18 mouse cellular contexts compared by ENCODE assay signal in the genomic region with DNA sequence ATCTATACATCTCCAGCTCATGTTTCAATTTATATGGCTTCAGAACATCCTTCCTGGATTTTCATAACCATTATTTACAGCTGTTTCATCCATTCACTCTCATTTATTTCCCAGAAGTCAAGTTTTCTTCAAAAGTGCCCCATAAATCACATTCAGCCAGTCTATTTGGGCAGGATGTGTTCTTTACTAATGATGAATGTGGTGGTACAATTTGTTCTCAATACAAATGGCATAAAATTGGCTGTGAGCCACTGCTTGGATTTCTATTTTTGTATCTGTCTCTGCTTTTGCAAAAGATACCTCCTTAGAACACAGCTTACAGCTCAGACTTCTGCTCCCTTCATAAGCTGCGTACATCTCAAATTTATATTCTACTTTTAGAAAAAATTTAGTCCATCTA. TPM values are rescaled to one million over a fixed set of nuclear protein-coding genes. Genes with fewer than 3 reads are reported as not detected.
DNase-seq lines count a peak whose midpoint lies in the region; ATAC-seq and TF ChIP-seq lines count a peak whose summit lies in the region.
"Had no signal": no experiment of that assay in that cellular context is flagged by ENCODE, and none has a peak within 500 bp of the region (broad histone marks: within the 10 kb centered on the region; RNA-seq: fewer than 3 reads in every experiment).

No protein-coding gene starts in this region.

- no peak overlapping the region for H3K9ac ChIP-seq in heart, postnatal 0 days (replicated peaks; ENCODE audit: low read depth, low read length)
- H3K9ac ChIP-seq: embryonic facial prominence, embryonic 13.5 days; hindbrain, embryonic 15.5 days; intestine, embryonic 15.5 days; liver, embryonic 14.5 days; midbrain, embryonic 13.5 days had no signal

- ATAC-seq in heart, postnatal 0 days (ENCODE audit: insufficient read depth, low read depth) = no peak
- ATAC-seq: forebrain, embryonic 14.5 days; intestine, embryonic 15.5 days; midbrain, embryonic 13.5 days had no signal

- no peaks in the 10 kb centered on the region for H3K27me3 ChIP-seq in heart, postnatal 0 days (ENCODE audit: control insufficient read depth, insufficient read depth, low read length)
- H3K27me3 ChIP-seq in cerebellum, adult 2 months (ENCODE audit: control insufficient read depth, insufficient read depth, low read length) = no peaks in the 10 kb centered on the region
- H3K27me3 ChIP-seq: embryonic facial prominence, embryonic 13.5 days; hindbrain, embryonic 15.5 days; intestine, embryonic 15.5 days; midbrain, embryonic 13.5 days had no signal

- peak; percentile 24 for DNase-seq in heart, postnatal 0 days (ENCODE audit: low spot score)
- no peak for DNase-seq in heart, postnatal 14 days
- DNase-seq in layer of hippocampus, adult 2 months (ENCODE audit: low spot score in 2 of 2) = peak; percentile 15 to 35
- DNase-seq in layer of hippocampus, postnatal 14 days (ENCODE audit: low spot score in 2 of 2) = no peak
- peak; percentile 17 for DNase-seq in NIH3T3 (ENCODE audit: low read depth)
- peak; percentile 35 for DNase-seq in forelimb bud, embryonic 11.5 days (ENCODE audit: low read depth, low spot score)
- DNase-seq in cerebellum, adult 2 months = no peak
- no peak for DNase-seq in neural tube, embryonic 10.5 days (ENCODE audit: extremely low spot score, low spot score)
- DNase-seq: cerebellum, adult 9-11 months; right cerebral cortex, postnatal 25 days; thymus, adult 2 months had no signal

- peaks cover 9% of the 10 kb centered on the region; the same call in 1 of the 2 replicates for H3K4me1 ChIP-seq in heart, postnatal 0 days (ENCODE audit: control insufficient read depth, insufficient read depth)
- H3K4me1 ChIP-seq in cerebellum, adult 2 months (ENCODE audit: control insufficient read depth, insufficient read depth, low read length) = no peaks in the 10 kb centered on the region
- H3K4me1 ChIP-seq: embryonic facial prominence, embryonic 13.5 days; heart, embryonic 10.5 days; intestine, embryonic 15.5 days had no signal

- no peaks in the 10 kb centered on the region for H3K36me3 ChIP-seq in heart, postnatal 0 days (replicated peaks; ENCODE audit: control insufficient read depth, insufficient read depth, low read length)
- H3K36me3 ChIP-seq: embryonic facial prominence, embryonic 13.5 days; heart, embryonic 10.5 days; hindbrain, embryonic 15.5 days; intestine, embryonic 15.5 days; midbrain, embryonic 13.5 days had no signal

- WGBS in heart, postnatal 0 days = 44% methylated on average over 1 of the region's 1 CpGs
- 95% methylated on average over 1 of the region's 1 CpGs for WGBS in cerebellum, adult 2 months

- TF ChIP-seq EP300 in heart, postnatal 0 days (IDR thresholded peaks at IDR 0.05; ENCODE audit: low read depth) = no peak

- TF ChIP-seq POLR2A in cerebellum, adult 2 months (IDR thresholded peaks at IDR 0.05; ENCODE audit: borderline replicate concordance, insufficient read depth, low read length) = no peak

- no peak overlapping the region for H3K4me3 ChIP-seq in heart, postnatal 0 days (ENCODE audit: low read depth, low read length)
- H3K4me3 ChIP-seq in layer of hippocampus, adult 2 months = no peak overlapping the region
- no peak overlapping the region for H3K4me3 ChIP-seq in cerebellum, adult 2 months (replicated peaks; ENCODE audit: insufficient read depth, low read depth, low read length)
- H3K4me3 ChIP-seq: embryonic facial prominence, embryonic 13.5 days; heart, embryonic 10.5 days; hindbrain, embryonic 15.5 days; intestine, embryonic 15.5 days; midbrain, embryonic 13.5 days had no signal

- TF ChIP-seq CTCF in heart, postnatal 0 days (IDR thresholded peaks at IDR 0.05; ENCODE audit: low read depth) = no peak
- no peak for TF ChIP-seq CTCF in layer of hippocampus, adult 2 months (conservative IDR thresholded peaks at IDR 0.05)
- no peak for TF ChIP-seq CTCF in cerebellum, adult 2 months (IDR thresholded peaks at IDR 0.05; ENCODE audit: borderline replicate concordance, insufficient read depth, low read depth, low read length)

- H3K27ac ChIP-seq in heart, postnatal 0 days (ENCODE audit: low read depth) = no peak overlapping the region
- peak overlapping the region; percentile 73 for H3K27ac ChIP-seq in layer of hippocampus, adult 2 months
- H3K27ac ChIP-seq in cerebellum, adult 2 months (ENCODE audit: insufficient read depth, low read length) = no peak overlapping the region
- H3K27ac ChIP-seq: embryonic facial prominence, embryonic 13.5 days; heart, embryonic 10.5 days; hindbrain, embryonic 15.5 days; intestine, embryonic 15.5 days; liver, embryonic 14.5 days; midbrain, embryonic 13.5 days had no signal

- H3K9me3 ChIP-seq in heart, postnatal 0 days (replicated peaks; ENCODE audit: control insufficient read depth, low read length) = no peaks in the 10 kb centered on the region
- H3K9me3 ChIP-seq: embryonic facial prominence, embryonic 13.5 days; heart, embryonic 10.5 days; hindbrain, embryonic 15.5 days; intestine, embryonic 15.5 days; midbrain, embryonic 13.5 days had no signal

- H3K4me2 ChIP-seq in heart, postnatal 0 days (ENCODE audit: low read depth, low read length) = no peak overlapping the region
- H3K4me2 ChIP-seq: embryonic facial prominence, embryonic 13.5 days; hindbrain, embryonic 15.5 days; intestine, embryonic 15.5 days; midbrain, embryonic 13.5 days had no signal

- intact Hi-C loops in heart, postnatal 14 days (cut with DNase I) = no loop called here

RNA-seq across cellular contexts. Expression of a gene that starts 32.7 kb away (rescaled TPM):
- total RNA-seq in heart, postnatal 0 days (2014; rRNA removed; ENCODE audit: low replicate concordance) = 42.9 and 57.4 TPM in 2 replicates
- 69.8 and 80.4 TPM in 2 replicates for polyA plus RNA-seq in heart, postnatal 0 days (2015; fragmentation: Nextera tagmentation; extraction: Ambion mirVana)
- total RNA-seq in heart, postnatal 14 days (2021) = 10 to 100 TPM; 55.1 to 56.9 TPM
- total RNA-seq in layer of hippocampus, adult 2 months (2021) = 10 to 100 TPM; 29.1 to 30.2 TPM
- 10 to 100 TPM; 35.4 to 36.1 TPM for total RNA-seq in layer of hippocampus, postnatal 14 days (2021)
- 29.1 and 29.8 TPM in 2 replicates for polyA plus RNA-seq in cerebellum, adult 2 months (2012; rRNA removed)

Comparison
In these comparisons a context has a peak if more than half of its experiments do, and no peak if none do; other contexts are left out.
1. DNase-seq: peak in heart, postnatal 0 days (single experiment), layer of hippocampus, adult 2 months (2 of 2), NIH3T3 (single experiment) and forelimb bud, embryonic 11.5 days (single experiment); none in heart, postnatal 14 days (0 of 2), layer of hippocampus, postnatal 14 days (0 of 2), cerebellum, adult 2 months (0 of 2) and neural tube, embryonic 10.5 days (single experiment).